Mouse (Mus musculus) intestine, embryonic 14.5 days (tissue): ENCODE results near the gene Stat4. TPM values are rescaled to one million over a fixed set of nuclear protein-coding genes. Genes with fewer than 3 reads are reported as not detected.
A peak's percentile ranks its signal among the peaks of the same experiment; 100 is the strongest.

ENCODE experiments used
- ATAC-seq: fragments of 200-750 bp; cut with Nextera tagmentation; replicated peaks from 2 replicates; pipeline ENCODE4 v1.8.0; 2017; ENCODE audit warnings: low read depth, moderate number of reproducible peaks, moderate TSS enrichment, moderate library complexity; ENCODE audit not compliant: low FRiP score, low TSS enrichment
- DNase-seq: peaks from one replicate; pipeline ENCODE4 v3.0.0-alpha.2; 2018; ENCODE audit warnings: low spot score
- H3K27ac ChIP-seq: fragments of 300-500 bp; sonication (generic); 2 replicates; pipeline ENCODE4 v1.5.1; 2014; ENCODE audit warnings: low read depth, mild to moderate bottlenecking, control low read depth
- H3K27me3 ChIP-seq: fragments of 300-500 bp; sonication (generic); replicated peaks from 2 replicates; pipeline ENCODE4 v1.6.1; 2014; ENCODE audit warnings: low read length, control low read depth; ENCODE audit not compliant: control insufficient read depth, insufficient read depth
- H3K36me3 ChIP-seq: fragments of 300-500 bp; sonication (generic); 2 replicates; pipeline ENCODE4 v1.6.1; 2014; ENCODE audit warnings: low read length, control low read depth; ENCODE audit not compliant: control insufficient read depth, insufficient read depth
- H3K4me1 ChIP-seq: fragments of 300-500 bp; sonication (generic); replicated peaks from 2 replicates; pipeline ENCODE4 v1.6.1; 2014; ENCODE audit warnings: low read length, control low read depth, mixed read lengths; ENCODE audit not compliant: control insufficient read depth, insufficient read depth
- H3K4me2 ChIP-seq: fragments of 300-500 bp; sonication (generic); 2 replicates; pipeline ENCODE4 v1.6.1; 2014; ENCODE audit warnings: low read length
- H3K4me3 ChIP-seq: fragments of 300-500 bp; sonication (generic); 2 replicates; pipeline ENCODE4 v1.5.1; 2014; ENCODE audit warnings: low read depth, low read length, control low read depth, mixed read lengths
- H3K9ac ChIP-seq: fragments of 300-500 bp; sonication (generic); 2 replicates; pipeline ENCODE4 v1.6.1; 2014; ENCODE audit warnings: mild to moderate bottlenecking, low read length
- H3K9me3 ChIP-seq: fragments of 300-500 bp; sonication (generic); 2 replicates; pipeline ENCODE4 v1.6.1; 2016; ENCODE audit warnings: low read length, control low read depth; ENCODE audit not compliant: control insufficient read depth
- WGBS: fragments of 180-500 bp; shearing (Covaris S2); extraction: QIAGEN DNeasy Blood & Tissue Kit; methylation state at CpG from one replicate; pipeline ENCODE4 v1.1.7; 2014; 5-methylcytosine and 5-hydroxymethylcytosine counted together
- polyA plus RNA-seq: library from polyadenylated mRNA; unstranded; fragments of >200 nt; fragmentation: Nextera tagmentation; extraction: Ambion mirVana; gene quantifications from 2 replicates; pipeline ENCODE4 v1.2.1, GENCODE M21; 2014

The Stat4 gene
- polyA plus RNA-seq, 1 experiment from 2014 or later = 2.4 TPM

GRCm38 (mm10) chr1:52100496-52100895 is 113.5 kb downstream of the Stat4 start:
- Histone ChIP-seq H3K4me1 (no peaks in the 10 kb centered on the region), H3K27ac (no peak overlapping the region), H3K36me3 (no peaks in the 10 kb centered on the region), H3K4me3 (no peak overlapping the region), H3K27me3 (no peaks in the 10 kb centered on the region), H3K9ac (no peak overlapping the region), H3K9me3 (no peaks in the 10 kb centered on the region), H3K4me2 (no peak overlapping the region)
- WGBS = 73% methylated on average over 6 of the region's 6 CpGs
- ATAC-seq (no peak), DNase-seq (no peak)

GRCm38 (mm10) chr1:52102795-52103194 is 115.8 kb downstream of the Stat4 start:
- H3K4me2 ChIP-seq = no peak overlapping the region
- no peak overlapping the region for H3K9ac ChIP-seq
- H3K4me3 ChIP-seq = no peak overlapping the region
- H3K27me3 ChIP-seq = no peaks in the 10 kb centered on the region
- no peaks in the 10 kb centered on the region for H3K36me3 ChIP-seq
- no peak for ATAC-seq
- H3K4me1 ChIP-seq = no peaks in the 10 kb centered on the region
- no peak for DNase-seq
- H3K9me3 ChIP-seq = no peaks in the 10 kb centered on the region
- WGBS = 81% methylated on average over 8 of the region's 8 CpGs
- H3K27ac ChIP-seq = no peak overlapping the region

- Histone ChIP-seq H3K9ac (no peak overlapping the region), H3K27ac (no peak overlapping the region), H3K9me3 (no peaks in the 10 kb centered on the region), H3K4me3 (no peak overlapping the region), H3K4me2 (no peak overlapping the region), H3K27me3 (no peaks in the 10 kb centered on the region), H3K36me3 (no peaks in the 10 kb centered on the region), H3K4me1 (no peaks in the 10 kb centered on the region)
- 67% methylated on average over 11 of the region's 11 CpGs for WGBS
- ATAC-seq (no peak), DNase-seq (no peak)
Measured at GRCm38 (mm10) chr1:52107206-52107605, 120.3 kb downstream of the Stat4 start.

- Histone ChIP-seq H3K27ac (no peak overlapping the region), H3K4me1 (peaks cover 4% of the 10 kb centered on the region; the same call in 1 of the 2 replicates), H3K9me3 (no peaks in the 10 kb centered on the region), H3K27me3 (no peaks in the 10 kb centered on the region), H3K36me3 (no peaks in the 10 kb centered on the region), H3K4me2 (no peak overlapping the region), H3K9ac (no peak overlapping the region), H3K4me3 (no peak overlapping the region)
- ATAC-seq = no peak
- no peak for DNase-seq
- 63% methylated on average over 3 of the region's 3 CpGs for WGBS
Measured at GRCm38 (mm10) chr1:52111217-52111616, 124.3 kb downstream of the Stat4 start.

- Histone ChIP-seq H3K4me2 (no peak overlapping the region), H3K27me3 (no peaks in the 10 kb centered on the region), H3K36me3 (no peaks in the 10 kb centered on the region), H3K9me3 (no peaks in the 10 kb centered on the region), H3K27ac (no peak overlapping the region), H3K9ac (no peak overlapping the region), H3K4me1 (peaks cover 4% of the 10 kb centered on the region; the same call in 1 of the 2 replicates), H3K4me3 (no peak overlapping the region)
- WGBS = 76% methylated on average over 1 of the region's 1 CpGs
- ATAC-seq = no peak
- no peak for DNase-seq
Measured at GRCm38 (mm10) chr1:52112301-52112700, 125.4 kb downstream of the Stat4 start.

- peak overlapping the region; percentile 56 for H3K4me2 ChIP-seq
- no peak overlapping the region for H3K27ac ChIP-seq
- no peaks in the 10 kb centered on the region for H3K27me3 ChIP-seq
- H3K9ac ChIP-seq = peak overlapping the region; percentile 46; the same call in 1 of the 2 replicates
- H3K36me3 ChIP-seq = no peaks in the 10 kb centered on the region
- peaks cover 4% of the 10 kb centered on the region; the same call in 1 of the 2 replicates for H3K4me1 ChIP-seq
- H3K4me3 ChIP-seq = peak overlapping the region; percentile 37
- no peaks in the 10 kb centered on the region for H3K9me3 ChIP-seq
- 18% methylated on average over 7 of the region's 7 CpGs for WGBS
- ATAC-seq (peak; percentile 64), DNase-seq (no peak)
Measured at GRCm38 (mm10) chr1:52113067-52113665, 126.2 kb downstream of the Stat4 start.

GRCm38 (mm10) chr1:52113666-52114069 is 126.7 kb downstream of the Stat4 start:
- WGBS = under 1% methylated on average over 31 of the region's 32 CpGs
- no peaks in the 10 kb centered on the region for H3K9me3 ChIP-seq
- peak overlapping the region; percentile 46; the same call in 1 of the 2 replicates for H3K9ac ChIP-seq
- H3K27ac ChIP-seq = no peak overlapping the region
- H3K4me3 ChIP-seq = peak overlapping the region; percentile 37
- H3K27me3 ChIP-seq = no peaks in the 10 kb centered on the region
- peak; percentile 95 for ATAC-seq
- no peaks in the 10 kb centered on the region for H3K36me3 ChIP-seq
- peaks cover 4% of the 10 kb centered on the region; the same call in 1 of the 2 replicates for H3K4me1 ChIP-seq
- DNase-seq = peak; percentile 100
- peak overlapping the region; percentile 56 for H3K4me2 ChIP-seq

- Histone ChIP-seq H3K4me1 (peaks cover 4% of the 10 kb centered on the region; the same call in 1 of the 2 replicates), H3K9ac (no peak overlapping the region), H3K27me3 (no peaks in the 10 kb centered on the region), H3K9me3 (no peaks in the 10 kb centered on the region), H3K4me3 (no peak overlapping the region), H3K36me3 (no peaks in the 10 kb centered on the region), H3K27ac (no peak overlapping the region), H3K4me2 (no peak overlapping the region)
- ATAC-seq (no peak), DNase-seq (no peak)
- WGBS = 74% methylated on average over 3 of the region's 3 CpGs
Measured at GRCm38 (mm10) chr1:52116441-52116840, 129.5 kb downstream of the Stat4 start.

GRCm38 (mm10) chr1:52117777-52118176 is 130.8 kb downstream of the Stat4 start:
- Histone ChIP-seq H3K27me3 (no peaks in the 10 kb centered on the region), H3K4me3 (no peak overlapping the region), H3K9me3 (no peaks in the 10 kb centered on the region), H3K4me2 (no peak overlapping the region), H3K36me3 (no peaks in the 10 kb centered on the region), H3K27ac (no peak overlapping the region), H3K4me1 (peaks cover 4% of the 10 kb centered on the region; the same call in 1 of the 2 replicates), H3K9ac (no peak overlapping the region)
- DNase-seq (no peak), ATAC-seq (no peak)
- WGBS = 88% methylated on average over 1 of the region's 1 CpGs
